Mouse (Mus musculus) cerebellum, postnatal 10 days (tissue): ENCODE measurements around the gene Lamtor2.

Source experiments
- DNase-seq, 2 experiments: peaks; one replicate each; pipeline ENCODE4 v3.0.0; 2021; ENCODE audit warnings: mixed read lengths in 2 of 2

Lamtor2 gene

DNA sequence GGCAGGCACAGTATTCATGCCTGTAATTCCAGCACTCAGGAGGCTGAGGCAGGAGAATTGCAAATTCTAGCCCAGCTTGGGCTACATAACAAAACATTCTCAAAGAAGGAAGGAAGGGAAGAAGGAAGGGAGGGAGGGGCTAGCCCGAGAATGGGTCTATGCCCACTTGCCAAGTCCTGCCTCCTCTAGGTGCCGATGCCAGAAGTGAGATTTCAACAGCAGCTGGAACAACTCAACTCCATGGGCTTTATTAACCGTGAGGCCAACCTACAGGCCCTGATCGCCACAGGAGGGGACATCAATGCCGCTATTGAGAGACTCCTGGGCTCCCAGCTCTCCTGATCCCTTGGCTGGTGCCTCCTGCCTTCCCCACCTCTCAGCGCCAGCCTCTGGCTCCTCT is 15.0 kb upstream of the Lamtor2 start:
- DNase-seq, result no peak

DNA sequence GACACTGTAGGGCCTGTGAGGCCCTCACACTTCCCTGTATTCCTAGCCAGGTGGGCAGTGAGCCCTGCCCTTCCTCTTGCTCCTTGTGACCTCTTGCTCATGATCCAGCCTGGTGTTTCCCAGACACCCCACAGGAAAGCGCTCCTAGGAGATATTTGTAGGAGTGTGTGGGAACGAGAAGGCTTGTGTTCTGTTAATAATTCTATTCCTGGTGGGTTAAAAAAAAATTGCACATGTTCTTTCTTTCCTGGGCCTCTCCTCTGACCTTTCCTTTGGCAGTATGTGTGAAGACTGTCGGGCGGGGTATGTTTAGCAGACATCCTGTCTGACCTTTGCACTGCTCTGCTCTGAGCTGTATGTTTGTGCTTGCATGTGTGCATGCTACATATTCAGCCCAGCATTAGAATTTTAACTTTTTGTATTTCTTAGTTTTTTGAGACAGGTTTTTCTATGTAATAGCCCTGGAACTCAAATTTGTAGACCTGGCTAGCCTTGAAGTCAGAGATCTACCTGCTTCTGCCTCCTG is 13.7 kb upstream of the Lamtor2 start:
- DNase-seq, result no peak

DNA sequence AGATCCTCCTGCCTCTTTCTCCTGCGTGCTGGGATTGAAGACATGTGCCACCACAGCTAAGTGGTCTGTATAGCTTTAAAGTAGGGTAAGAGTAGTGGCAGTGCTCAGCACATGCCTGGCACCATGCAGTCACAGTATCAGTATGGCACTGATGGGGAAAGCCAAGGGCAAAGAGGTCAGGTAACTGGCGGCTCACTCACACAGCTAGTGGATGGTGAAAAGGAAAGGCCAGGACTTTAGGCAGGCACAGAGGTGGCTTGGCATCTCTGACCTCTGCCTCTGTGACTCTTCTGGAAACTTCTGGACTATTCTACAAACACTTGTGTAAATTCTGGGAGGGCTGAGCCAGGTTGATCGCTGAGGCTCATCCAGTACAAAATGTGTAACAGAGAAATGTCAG is 13.2 kb upstream of the Lamtor2 start:
- no peak for DNase-seq

DNA sequence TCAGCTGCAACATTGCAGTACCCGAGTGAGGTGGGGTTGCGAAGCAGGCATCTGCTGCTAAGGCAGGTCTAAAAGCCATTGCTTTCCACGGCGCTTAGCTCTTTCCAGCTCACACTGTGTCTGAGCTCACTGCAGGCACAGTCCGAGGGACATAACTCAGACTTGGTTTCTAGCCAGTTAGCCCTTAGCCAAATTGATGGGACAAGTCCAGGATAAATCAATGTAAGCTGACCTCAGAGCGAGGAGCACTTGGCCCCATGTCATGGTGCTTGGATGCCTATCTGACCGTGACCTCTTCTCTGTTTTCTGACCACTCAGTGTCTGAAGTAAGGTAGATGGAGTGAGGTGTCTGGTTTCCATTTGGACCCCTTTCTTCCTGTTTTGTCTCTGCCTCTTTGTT is 11.1 kb upstream of the Lamtor2 start:
- no peak for DNase-seq

DNA sequence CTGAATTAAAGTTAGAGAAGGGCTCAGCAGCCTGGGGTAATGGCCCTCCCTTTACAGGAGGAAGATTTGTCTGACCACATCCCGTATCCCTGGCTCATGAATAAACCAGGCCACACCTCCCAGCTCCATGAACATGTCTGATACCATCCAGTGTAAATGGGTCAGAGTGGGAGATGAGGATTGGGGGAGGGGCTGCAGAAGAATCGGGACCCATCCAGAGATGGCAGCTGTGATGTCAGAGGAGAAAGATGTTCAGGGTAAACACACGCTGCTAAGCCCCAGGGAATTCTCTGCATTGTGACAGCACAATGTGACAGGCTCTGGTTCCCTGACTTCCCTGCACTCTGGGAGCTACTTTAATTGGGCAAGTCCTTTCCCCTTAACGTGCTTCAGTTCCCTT is 10.6 kb upstream of the Lamtor2 start:
- no peak for DNase-seq

DNA sequence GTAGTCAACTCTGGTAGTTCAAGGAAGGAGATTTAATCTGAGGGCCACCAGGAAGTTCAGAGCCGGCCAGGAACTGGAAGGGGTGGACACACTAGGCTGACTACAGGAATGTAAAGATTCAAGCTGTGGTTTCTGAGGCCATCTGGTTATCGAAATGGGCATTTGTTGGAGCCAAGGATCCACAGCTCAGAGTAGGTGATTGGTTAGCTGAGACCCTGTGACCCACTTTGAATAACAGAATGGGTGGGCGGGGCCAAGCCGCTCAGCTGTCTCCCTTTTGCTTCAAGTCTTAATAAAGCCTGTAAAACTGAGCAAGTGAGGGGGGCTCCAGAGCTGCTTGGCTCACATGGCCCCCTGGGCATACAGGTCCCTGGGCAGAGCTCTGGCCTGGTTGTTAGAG is 9.1 kb upstream of the Lamtor2 start:
- DNase-seq, result peak; percentile 71 to 78

DNA sequence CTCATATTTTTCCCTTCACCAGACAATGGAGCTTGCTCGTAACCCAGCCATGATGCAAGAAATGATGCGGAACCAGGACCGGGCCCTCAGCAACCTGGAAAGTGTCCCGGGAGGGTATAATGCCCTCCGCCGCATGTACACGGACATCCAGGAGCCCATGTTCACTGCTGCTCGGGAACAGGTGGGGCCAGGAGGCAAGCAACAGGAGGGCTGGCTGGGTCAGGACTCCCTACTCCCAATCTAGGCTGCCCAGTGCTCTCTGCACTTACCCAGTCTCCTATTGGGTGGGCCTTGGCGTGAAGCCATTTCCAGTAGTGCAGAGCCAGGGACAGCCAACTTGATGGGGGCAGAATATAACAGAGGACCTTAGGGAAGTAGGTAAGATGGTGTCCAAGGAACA is 6.7 kb upstream of the Lamtor2 start:
- DNase-seq, result no peak

DNA sequence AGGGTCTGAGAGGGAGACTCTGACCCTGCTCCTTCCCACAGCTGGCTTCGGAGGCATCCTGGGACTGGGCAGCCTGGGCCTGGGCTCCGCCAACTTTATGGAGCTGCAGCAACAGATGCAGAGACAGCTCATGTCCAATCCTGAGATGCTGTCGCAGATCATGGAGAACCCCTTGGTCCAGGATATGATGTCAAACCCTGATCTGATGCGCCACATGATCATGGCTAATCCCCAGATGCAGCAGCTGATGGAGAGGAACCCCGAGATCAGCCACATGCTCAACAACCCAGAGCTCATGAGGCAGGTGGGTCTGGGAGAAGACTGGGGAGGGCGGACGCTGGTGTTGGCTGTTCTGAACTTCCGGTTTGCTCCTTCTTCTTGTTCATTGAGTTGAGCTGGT is 3.7 kb upstream of the Lamtor2 start:
- DNase-seq, result no peak

DNA sequence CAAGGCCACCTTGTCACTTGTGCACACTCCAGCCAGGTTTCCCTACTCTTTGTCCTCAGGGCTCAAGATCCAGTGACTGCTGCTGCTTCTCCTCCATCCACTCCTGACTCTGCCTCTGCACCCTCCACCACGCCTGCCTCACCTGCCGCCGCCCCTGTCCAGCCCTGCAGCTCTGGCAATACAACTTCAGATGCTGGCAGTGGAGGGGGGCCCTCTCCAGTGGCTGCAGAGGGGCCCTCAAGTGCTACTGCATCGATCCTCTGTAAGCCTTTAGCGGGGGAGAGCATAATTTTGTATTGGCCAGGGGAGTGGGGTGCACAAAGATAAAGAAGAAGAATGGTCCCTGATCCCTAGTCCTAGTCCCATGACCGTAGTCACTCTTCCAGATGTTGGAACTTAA is 2.9 kb upstream of the Lamtor2 start:
- no peak for DNase-seq

DNA sequence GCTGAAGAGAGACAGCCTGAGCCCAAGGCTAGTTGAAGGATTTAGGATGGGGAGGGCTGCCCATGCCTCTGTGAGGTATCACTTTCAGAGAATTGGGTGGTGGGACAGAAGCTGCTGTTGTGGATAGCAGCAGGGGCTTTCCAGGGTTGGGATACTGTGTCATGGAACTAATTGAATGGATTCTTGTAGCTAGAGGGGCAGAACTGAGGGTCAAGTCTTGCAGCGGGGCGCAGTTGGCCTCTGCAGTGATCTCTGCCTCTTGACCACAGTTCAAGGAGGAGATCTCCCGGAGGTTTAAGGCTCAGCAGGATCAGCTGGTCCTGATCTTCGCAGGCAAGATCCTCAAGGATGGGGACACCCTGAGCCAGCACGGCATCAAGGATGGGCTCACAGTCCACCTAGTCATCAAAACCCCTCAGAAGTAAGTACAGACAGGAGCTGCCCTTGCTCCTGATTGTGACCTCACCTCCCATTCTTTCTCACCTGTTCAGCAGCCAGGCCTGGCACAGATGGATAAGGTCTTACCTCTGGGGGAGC is 2.3 kb upstream of the Lamtor2 start:
- DNase-seq, result no peak

DNA sequence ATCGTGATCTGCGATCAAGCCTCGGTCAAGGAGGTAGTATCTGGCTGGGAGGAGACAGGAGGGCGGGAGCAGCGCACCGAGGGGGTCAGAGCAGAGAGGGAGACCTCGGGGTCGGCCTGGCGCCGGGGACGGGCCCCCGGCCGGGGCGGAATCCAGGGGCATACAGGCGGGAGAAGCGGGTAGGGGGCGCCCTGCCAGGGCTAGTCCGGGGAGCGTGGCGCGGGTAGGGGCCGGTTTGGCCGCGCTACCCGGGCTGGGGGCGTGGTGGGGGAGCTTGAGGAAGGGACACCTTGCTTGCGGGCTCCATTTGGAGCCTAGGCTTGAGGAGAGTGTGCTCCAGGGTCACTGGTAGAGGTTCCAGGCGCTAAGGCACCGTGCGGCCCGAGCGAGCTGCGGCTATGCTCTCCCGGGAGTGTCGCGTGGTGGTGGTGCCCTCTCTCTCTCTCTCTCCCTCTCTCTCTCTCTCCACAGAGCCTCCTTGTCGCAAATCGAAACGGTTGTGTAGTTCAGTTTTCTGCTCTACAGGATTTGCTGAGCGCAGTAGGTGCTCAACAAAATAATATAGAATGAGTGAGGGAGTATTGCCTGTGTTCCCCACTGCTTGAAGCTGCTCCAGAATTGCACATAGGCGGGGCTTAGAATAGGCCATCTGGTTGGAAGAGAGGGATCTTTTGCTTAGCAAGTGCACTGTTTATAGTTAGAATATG is 1.2 kb upstream of the Lamtor2 start:
- peak; percentile 82 to 84 for DNase-seq

DNA sequence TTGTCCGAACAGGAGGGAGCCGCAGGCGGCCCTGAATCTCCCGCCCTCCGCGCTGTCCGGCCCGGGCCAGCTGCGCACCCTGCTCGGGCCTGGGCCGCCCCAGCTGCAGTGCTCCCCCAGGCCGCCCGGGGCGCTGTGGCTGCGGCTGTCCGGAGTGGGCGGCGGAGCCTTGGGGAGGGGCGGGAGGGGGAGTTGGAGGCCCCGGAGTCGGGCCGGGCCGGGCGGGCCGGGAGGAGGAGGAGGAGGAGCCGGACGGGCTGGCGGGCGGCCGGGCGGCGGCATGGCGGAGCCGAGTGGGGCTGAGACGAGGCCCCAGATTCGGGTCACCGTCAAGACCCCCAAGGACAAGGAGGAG is 628 bp upstream of the Lamtor2 start, which contains the start of gene Ubqln4:
Ubqln4 (plus strand) TSS at position 234 of the 355 bp plus-strand sequence.
- peak; percentile 95 to 96 for DNase-seq

DNA sequence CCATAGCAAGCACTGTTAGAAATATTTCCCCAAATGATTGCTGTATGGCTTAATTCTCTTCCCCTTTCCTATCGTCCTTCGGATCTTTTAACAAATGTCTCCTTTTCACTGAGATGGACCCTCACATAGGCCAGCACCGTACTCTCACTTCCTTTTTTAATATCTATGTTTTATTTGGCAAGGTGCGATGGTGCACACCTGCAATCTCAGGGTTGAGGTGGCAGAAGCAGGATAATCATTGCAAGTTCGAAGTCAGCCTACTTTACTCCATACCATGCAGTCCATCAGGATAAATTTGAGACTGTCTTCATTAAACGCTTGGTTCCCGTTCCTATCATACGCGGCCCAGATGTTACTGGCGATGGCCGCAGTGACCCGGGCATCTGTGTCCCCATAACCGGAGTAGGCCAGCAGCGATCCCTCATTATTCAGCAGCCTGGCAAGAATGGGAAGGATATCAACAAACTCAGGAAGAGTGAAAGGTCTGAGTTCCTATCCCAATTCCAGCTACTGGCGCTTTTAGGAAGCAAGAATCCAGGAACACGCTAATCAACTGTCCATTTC is 710 bp downstream of the Lamtor2 start:
- DNase-seq, result no peak

DNA sequence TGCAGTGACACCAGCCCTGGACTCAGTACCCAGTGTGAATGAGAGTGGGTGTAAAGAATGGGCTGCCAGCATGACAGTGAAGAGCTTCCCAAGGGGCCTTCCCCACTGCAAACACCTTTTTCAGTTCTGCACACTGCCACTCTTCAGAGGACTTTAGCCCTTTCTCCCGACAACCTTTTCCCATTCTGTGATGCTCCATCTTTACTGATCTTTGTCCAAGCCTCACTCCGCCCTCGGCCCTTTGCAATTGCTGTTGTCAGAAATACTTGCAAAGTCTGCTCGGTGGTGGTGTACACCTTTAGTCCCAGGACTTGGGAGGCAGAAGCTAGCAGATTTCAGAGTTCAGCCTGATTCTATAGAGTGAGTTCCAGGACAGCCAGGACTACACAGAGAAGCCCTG is 1.3 kb downstream of the Lamtor2 start:
- DNase-seq, result no peak

DNA sequence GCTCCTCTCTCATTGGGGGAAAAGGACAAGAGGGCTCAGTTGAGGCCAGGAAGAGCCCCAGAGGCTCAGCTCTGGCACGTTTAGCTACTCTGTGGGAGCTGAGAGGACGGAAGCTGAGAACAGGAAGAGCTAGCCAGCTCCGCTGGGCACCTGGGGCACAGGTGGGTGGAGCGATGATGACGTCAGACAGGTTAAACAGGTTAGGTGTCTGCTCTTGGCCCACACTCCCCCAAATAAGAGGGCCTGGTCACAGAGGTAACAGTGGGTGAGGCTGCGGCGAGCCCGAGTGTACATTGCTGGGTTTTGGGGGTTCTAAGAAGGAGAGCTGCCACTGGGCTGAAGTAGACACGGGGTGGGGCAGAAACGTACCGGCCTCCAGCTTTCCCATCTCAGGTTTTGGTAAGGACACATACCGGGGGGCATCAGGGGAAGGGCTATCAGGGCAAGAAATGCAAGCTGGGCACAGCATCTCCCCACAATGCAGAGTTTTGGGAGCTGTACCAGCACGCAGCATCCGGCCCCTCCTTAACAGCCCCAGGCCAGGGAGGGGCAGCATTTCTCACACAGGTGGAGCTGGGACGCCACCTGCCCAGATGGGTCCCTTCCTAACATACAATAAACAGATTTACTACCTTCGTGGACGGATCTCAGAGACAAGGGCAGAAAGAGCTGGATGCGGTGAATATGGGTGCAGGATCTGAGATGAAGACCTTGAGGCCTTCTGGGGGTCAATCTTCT is 4.5 kb downstream of the Lamtor2 start, which contains the start of gene Rab25:
Rab25 (minus strand) TSS at position 121 of the 738 bp plus-strand sequence.
- no peak for DNase-seq

DNA sequence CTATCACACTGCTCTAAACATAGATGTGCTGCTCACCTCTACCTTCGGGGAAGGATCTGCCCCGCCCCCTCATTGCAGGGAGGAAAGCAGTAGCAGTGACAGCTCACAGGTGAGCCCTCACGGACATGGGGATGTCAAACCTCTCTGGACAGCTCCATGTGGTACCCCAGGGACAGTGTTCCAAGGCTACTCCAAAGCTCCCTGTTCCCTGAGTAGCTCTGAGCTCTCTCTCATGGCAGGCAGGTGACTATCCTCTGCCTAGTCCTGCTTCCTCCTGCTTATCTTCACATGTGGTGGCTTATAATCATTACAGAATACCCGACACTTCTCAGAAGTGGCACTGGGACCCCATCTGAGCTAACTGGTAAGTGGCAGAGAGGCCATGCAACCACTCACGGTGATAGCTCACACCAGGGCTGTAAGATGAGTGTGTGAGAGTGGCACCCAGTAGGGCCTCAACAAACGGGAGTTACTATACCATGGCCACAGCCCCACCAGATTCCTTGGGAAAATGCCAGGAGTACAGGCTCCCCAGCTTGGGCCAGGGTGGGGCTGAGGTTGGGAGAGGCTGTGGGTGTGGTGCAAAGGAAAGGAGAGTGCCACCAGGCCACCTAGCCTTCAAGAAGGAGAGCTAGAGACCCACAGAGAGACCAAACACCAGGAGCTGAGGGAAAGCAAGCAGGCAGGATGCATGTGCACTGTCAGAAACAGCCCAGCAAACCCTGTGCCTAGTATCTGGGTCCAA is 6.0 kb downstream of the Lamtor2 start:
- DNase-seq, result no peak

DNA sequence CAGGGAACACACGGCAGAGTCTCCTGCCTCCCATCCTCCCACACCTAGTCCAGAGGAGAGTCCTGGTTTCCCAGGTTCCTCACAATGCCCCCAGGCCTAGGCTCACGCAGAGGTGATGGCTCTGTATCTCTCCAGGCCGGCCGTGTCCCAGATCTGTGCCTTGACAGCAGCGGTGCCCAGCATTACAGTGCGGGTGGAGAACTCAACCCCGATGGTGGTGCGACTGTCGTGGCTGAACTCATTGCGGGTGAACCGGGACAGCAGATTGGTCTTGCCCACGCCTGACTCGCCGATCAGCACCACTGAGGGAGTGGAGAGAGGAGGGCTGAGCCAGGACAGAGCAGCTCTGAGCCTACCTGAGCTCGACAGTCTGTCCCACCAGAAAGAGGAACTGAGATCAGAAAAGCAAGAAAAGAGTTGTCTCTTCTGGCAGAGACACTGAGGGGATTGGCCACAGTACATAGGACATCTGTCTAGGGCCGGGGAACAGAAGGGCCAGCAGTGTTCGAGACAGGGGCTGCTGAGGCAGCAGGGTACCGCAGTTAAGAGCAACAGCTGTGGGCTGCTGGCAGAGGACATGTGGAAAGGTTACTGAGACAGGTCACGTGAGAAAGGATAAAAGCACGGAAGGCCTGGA is 7.8 kb downstream of the Lamtor2 start:
- no peak for DNase-seq

DNA sequence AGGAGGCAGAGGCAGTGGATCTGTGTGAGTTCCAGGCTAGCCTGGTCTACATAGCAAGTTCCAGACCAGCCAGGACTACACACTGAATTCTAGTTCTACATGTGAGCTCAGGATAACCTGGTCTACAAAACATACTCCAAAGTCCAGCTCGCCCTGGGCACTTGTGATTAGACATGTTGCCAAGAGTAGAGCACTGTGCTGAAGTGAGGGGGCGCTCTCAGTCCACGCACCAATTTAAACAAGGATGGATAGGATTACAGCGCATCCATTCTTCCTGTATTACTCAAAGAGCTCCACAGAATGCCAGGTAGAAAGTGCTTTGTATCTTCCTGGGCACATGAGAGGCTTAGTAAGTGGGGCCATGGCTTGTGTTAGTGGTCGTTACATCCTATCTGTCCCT is 8.4 kb downstream of the Lamtor2 start:
- peak; percentile 80 to 81 for DNase-seq

DNA sequence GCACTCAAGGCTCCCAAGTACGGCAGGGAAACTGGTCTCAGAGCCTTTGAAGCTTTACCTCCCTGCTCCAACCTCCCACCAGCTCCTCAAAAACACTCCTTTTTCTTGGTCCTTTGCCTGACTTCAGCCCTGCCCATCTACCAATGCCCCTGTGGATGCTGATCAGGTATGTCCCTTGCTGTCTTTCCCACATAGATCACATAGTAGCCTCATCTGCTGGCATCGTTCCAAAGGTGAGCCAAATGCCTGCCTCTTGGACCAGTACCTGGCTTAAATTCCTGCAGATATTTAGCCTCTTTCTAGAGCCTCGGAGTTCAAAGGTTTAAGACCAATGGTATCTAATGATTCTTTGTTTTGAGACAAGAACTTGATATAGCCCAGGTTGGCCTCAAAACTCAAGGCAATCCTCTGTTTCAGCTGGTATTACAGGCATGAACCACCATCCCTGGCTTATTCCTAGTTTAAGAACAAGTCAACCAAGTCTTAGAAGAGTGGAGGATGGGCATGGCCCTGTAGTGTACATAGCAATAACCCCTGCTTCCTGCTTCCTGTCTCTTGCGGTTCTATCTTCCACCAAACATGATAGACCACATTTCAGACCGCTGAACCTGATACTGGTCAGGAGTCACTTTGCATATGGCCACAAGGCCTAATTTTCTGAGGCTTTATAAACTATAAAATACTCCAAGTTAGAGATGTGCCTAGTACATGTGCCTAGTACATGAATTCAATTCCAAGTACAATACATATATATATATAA is 9.0 kb downstream of the Lamtor2 start:
- peak in 1 of 2 experiments; percentile 59 for DNase-seq

DNA sequence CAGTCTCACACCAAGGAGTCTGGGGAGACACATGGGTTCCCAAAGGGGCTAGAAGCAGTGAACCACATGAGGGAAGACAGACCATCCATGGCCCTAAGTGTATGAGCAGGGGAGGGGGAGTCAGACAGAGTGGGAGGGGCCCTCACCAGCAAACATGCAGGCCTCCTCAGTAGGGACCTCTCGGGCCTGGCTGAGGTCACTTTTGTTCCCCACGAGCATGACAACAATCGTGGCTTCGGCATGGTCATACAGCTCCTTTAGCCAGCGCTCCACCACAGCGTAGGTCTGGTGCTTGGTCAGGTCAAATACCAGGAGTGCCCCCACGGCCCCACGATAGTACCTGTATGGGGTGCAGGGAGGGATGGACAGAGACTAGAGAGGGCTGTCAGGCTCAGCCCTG is 9.7 kb downstream of the Lamtor2 start:
- DNase-seq, result no peak

DNA sequence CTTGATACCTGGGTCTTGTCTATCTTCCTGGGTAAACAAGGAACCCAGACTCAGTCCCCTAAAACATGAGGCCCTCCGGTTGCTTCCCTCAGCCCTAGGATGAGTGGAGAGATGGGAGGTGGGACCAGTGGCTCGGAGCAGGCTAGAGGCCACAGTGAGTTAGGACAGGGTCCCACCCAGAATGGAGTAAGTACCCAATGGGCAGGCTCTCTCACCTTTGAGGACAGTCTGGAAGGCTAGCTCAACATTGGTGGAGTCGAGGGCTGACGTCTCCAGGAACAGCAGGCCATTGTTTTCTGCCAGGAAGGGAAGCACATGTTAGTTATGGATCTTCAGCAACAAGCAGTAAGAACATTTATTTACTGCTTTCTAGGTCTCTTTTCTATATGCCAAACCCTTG is 10.4 kb downstream of the Lamtor2 start:
- DNase-seq, result peak; percentile 66 to 68
